Mouse (Mus musculus): ENCODE measurements around the gene Tnfrsf21.

DNA sequence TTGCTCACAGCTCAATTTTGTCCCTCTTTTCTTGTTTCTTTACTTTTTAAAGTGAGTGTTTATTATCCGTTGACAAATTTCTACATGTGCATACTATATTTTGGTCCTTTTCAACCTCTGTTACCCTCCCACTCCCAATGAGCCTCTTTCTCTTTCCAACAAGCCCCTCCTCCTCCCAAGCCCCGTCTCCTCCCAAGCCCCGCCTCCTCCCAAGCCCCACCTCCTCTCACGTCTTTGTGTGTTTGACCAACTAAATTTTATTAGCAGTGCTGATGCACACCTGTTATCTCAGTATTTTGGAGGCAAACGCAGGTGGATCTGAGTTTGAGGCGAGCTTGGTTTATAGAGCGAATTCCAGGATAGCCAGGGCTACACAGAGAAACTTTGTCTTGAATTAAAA, 38.6 kb upstream of the Tnfrsf21 start:
- TF ChIP-seq POLR2A (IDR thresholded peaks at IDR 0.05; ENCODE audit: borderline replicate concordance, low read depth, low read length): no peak
- TF ChIP-seq CTCF (IDR thresholded peaks at IDR 0.05; ENCODE audit: low read depth, low read length): no peak

Data from bone marrow macrophage, adult 2 months (primary cell).